Mouse (Mus musculus) c-Kit-positive CD71-positive TER-119-negative erythroid progenitor cells, embryonic 14.5 days (primary cell): ENCODE results near the gene 9230112D13Rik.

ENCODE experiments used
- DNase-seq: peaks from one replicate; pipeline ENCODE4 v3.0.0-alpha.2; 2013; ENCODE audit warnings: low read depth

9230112D13Rik gene

DNA sequence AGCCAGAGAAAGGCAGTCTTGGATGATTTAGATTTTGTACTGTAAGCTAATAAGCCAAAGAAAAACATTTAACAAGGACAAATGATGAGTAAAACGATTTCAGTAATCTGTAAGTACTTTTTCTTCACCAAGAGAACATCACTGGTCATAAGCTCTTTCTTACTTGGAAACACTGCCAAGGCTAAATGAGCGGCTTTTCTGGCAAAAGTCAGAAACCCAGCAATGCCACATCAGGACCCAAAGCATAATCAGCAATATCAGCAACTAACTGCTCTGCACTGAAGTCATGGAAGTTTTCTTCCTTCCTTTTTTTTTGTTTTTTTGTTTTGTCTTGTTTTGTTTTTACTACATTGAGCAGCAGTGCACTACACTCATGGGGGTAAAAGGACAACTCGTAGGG lies 25.3 kb downstream of the 9230112D13Rik start:
- no peak for DNase-seq

DNA sequence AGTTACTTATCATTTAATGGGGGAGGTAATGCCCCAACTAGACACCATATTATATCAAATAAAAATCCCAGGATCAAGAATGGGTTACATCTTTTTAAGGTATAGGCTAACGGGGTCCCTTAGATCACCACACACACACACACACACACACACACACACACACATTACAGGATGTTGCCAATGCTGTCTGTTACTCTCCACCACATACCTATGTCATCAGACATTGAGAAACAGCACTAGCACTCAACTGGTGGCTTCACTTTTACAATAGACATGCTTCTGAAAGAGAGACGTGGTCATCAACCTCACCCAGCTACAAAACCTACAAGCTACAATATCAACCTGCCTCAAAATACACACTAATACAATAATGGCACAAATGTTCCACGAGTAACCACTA lies 28.9 kb downstream of the 9230112D13Rik start:
- no peak for DNase-seq

DNA sequence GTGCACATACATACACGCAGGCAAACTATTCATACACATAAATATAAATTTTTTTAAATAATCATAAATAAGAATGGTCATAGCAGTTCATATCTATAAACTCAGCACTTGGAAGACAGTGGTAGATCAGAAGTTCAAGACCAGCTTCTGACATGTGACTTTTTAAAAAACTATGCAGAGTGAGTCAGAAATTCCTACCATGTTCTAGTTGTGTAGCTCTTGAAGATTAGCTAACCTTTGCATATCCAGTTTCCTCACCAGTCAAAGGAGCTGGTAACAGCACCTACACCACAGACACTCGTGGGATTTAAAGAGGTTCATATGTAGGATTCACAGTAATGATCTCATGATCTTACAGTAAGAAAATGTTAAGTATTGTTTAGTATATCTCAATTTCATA lies 29.9 kb downstream of the 9230112D13Rik start:
- no peak for DNase-seq

DNA sequence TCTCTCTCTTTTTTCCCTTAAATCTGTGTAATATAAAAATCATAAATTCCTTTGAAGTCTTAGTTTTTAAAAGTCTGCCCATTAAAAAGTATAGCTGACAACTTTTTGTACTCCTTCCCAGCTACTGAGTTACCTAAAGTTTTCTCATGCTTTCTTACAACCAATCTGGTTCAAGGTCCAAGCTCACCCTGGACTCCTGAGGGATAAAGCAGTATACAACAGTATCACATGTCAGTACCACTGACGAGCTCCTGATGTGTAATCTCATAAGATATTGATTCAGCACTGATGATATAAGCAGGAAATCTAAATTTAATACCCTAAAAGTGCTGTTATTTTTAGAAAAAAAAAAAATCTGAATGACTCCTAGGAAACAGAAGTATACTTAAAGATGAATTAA lies 31.6 kb downstream of the 9230112D13Rik start:
- no peak for DNase-seq

DNA sequence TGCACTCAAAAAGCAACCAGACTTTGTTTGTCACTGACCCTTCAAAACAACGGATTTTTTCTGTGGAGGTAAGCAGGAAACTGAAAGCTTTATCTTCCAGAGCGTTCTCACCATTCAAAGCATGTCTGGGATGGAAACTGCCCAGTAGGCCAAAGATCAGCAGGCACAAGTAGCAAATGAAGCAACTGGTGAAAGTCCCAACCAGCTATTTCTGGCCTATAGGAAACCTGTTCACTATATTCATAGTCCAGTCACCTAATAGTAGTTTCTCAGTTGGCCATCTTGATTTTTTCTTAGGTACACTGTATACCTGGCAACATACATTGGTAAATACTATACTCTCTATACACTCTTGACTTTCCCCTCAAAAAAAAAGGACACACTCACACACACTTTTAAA lies 32.7 kb downstream of the 9230112D13Rik start:
- no peak for DNase-seq

DNA sequence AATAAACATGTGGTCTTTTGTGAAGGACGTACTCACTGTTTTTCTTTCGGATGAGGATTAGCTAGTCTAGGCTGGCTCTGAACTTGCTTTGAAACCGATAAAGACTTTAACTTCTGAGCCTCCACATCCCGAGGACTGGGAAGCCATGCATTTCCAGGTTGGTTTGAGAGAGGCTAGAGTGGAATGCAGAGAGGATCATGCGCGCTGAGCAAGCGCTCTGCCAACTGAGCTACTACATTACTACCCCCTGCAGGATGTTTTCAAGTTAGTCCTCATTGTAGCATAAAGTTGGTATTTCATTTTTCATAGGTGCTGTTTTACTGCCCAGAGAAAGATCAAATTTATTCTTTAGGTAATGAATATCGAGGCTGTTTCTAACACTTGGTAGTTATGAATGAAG lies 36.4 kb downstream of the 9230112D13Rik start:
- DNase-seq, result no peak

DNA sequence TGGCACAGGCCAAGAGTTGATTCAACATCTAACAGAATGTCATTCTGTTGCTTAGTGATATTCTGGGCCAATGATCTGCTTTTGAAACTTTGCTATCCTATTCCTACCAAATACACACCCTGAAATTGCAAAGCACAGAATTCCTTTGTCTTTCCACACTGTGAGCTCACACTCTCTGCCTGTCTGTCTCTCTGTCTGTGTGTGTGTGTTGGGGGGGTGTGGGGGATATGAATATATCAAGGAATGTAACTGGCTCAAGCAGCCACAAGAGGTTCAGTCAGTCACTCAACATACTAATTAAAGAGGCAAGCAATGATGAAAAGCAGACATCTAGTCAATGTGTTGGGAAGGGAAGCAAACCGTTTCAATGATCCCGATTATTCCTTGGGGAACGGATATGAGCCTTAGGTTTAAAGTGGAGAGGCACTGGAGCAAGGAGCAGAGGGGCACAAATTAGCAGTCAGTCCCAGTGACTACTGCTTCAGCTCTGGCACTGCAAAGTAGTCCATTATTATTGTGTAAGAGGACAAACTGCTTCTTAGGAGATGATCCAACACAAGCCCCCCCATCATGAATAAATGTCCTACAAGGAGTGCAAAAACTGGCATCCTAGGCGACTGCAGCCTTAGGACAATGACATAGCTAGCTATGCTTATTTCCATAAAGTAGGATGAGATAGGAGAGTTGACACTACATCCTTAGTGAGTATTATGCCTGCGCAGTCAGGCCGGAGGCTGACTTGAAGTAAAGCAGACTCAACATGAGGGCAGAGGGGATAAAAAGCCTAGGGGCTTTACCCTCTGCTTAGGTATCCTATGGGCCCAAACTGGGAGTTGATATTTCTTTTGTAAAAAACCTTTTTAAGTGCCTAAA lies 38.9 kb downstream of the 9230112D13Rik start:
- DNase-seq, result no peak

DNA sequence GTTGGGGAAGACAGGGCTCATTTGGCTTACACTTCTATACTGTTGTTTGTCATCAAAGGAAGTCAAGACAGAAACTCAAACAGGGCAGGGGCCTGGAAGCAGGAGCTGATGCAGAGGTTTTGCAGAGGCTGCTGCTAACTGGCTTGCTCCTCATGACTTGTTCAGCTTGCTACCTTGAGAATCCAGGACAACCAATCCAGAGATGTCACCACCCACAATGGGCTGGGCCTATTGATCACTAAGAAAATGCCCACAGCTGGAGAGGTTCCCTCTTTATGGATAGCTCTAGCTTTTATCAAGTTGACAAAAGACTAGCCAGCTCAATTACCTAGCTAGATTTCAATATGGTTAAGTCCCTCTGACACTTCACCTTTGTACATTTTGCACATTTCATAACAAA lies 51.0 kb downstream of the 9230112D13Rik start:
- DNase-seq, result no peak

DNA sequence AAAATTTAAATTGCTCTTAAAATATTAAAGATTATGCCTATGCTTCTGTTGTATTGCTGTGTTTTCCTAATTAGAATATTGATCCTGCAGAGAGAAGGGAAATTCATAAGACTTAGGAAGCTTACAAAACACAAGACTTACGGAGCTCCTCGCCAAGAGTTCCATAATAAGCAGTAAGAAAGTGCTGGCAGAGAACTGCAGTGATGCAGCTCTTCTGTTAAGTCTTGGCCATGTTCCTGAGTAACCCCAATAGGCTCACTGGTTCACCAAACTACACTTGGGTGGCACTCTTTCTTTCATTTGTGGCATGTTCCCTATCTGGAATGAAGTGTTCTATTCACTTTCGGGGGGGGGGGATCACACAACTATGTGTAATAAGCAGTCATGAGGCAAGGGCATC lies 56.3 kb downstream of the 9230112D13Rik start:
- DNase-seq, result no peak
